Mouse (Mus musculus) lung, adult 2 months (tissue): Measurements from ENCODE around the gene Camk1. TPM values are rescaled to one million over a fixed set of nuclear protein-coding genes. Genes with fewer than 3 reads are reported as not detected.

ENCODE experiments used
- DNase-seq: peaks from one replicate; pipeline ENCODE4 v3.0.0; 2022
- H3K4me1 ChIP-seq: fragments of 200-500 bp; 2 replicates; pipeline ENCODE4 v1.6.1; 2011; ENCODE audit warnings: low read length; ENCODE audit not compliant: control insufficient read depth, insufficient read depth
- H3K4me3 ChIP-seq: fragments of 200-500 bp; replicated peaks from 2 replicates; pipeline ENCODE3; 2011; ENCODE audit warnings: low read depth, mild to moderate bottlenecking, control low read depth, low read length; ENCODE audit errors: extremely low read depth
- CTCF ChIP-seq: fragments of 200-500 bp; IDR thresholded peaks from 2 replicates; pipeline ENCODE4 v1.5.1; 2011; ENCODE audit warnings: mild to moderate bottlenecking, low read length, control low read depth; ENCODE audit not compliant: insufficient read depth
- POLR2A ChIP-seq: fragments of 200-500 bp; IDR thresholded peaks from 2 replicates; pipeline ENCODE4 v1.6.1; 2011; ENCODE audit warnings: low read depth, mild to moderate bottlenecking, control low read depth, low read length, borderline replicate concordance; ENCODE audit errors: extremely low read depth
- WGBS: fragments of 180-500 bp; shearing (Covaris S2); methylation state at CpG from one replicate; pipeline ENCODE4 v1.1.7; 2018; 5-methylcytosine and 5-hydroxymethylcytosine counted together
- polyA plus RNA-seq: library from polyadenylated mRNA; depleted of rRNA; stranded (reverse); fragments of >200 nt; gene quantifications from 2 replicates; pipeline ENCODE4 v1.2.3, GENCODE M21; 2012

Camk1 gene
- polyA plus RNA-seq, 1 experiment = 84.4 TPM

GRCm38 (mm10) chr6:113362241-113362640, 18.5 kb upstream of the Camk1 start:
- H3K4me3 ChIP-seq = no peak overlapping the region
- no peak for DNase-seq
- 100% methylated on average over 1 of the region's 1 CpGs for WGBS
- no peaks in the 10 kb centered on the region for H3K4me1 ChIP-seq
- TF ChIP-seq CTCF (no peak), POLR2A (no peak)

DNA sequence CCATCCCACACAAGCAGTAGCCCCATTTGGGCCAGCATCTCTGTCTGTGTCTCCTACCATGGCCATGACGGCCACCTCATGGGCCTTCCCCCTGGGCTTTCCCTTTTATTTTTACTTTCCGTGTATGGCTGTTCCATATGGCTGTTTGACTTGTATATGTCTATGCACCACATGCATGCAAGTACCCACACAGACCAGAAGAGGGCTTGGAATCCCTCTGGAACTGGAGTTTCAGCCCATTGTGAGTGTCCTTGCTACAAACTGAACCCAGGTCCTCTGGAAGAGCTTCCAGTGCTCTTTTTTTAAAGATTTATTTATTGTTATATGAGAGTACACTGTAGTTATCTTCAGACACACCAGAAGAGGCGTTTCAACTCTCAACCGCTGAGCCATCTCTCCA, 17.7 kb upstream of the Camk1 start:
- DNase-seq = no peak
- no peak for TF ChIP-seq CTCF
- no peak for TF ChIP-seq POLR2A
- WGBS = 75% methylated on average over 4 of the region's 4 CpGs
- Histone ChIP-seq H3K4me1 (no peaks in the 10 kb centered on the region), H3K4me3 (no peak overlapping the region)

GRCm38 (mm10) chr6:113353696-113354095, 9.9 kb upstream of the Camk1 start:
- no peak for DNase-seq
- TF ChIP-seq CTCF (no peak), POLR2A (no peak)

DNA sequence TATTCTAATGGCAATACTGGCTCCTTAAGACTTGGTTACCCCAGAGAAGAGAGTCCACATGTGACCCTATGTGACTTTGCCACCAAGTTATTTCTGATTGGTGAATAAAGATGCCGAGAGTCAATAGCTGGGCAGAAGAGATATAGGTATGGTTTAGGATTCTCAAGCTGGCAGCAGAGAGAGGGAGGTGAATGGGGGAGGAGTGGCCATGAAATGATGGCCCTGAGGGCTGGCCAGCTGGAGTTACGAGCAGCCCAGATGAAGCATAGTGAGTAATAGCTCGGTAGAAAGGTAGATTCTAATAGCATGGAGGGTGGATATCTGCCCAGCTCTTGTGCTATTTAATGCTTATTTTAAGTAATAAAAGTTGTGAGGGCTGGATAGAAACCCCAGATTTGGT, 9.0 kb upstream of the Camk1 start:
- DNase-seq = no peak
- TF ChIP-seq CTCF (no peak), POLR2A (no peak)
- 0 out of 2 replicates have a peak, but pooled peaks cover 2% of the 10 kb centered on the region for H3K4me1 ChIP-seq
- no peak overlapping the region for H3K4me3 ChIP-seq
- 85% methylated on average over 3 of the region's 3 CpGs for WGBS

More at GRCm38 (mm10) chr6:113353696-113354095, 9.9 kb upstream of the Camk1 start:
- no peak overlapping the region for H3K4me3 ChIP-seq
- WGBS = 40% methylated on average over 3 of the region's 3 CpGs
- 0 out of 2 replicates have a peak, but pooled peaks cover 2% of the 10 kb centered on the region for H3K4me1 ChIP-seq

- Histone ChIP-seq H3K4me1 (0 out of 2 replicates have a peak, but pooled peaks cover 2% of the 10 kb centered on the region), H3K4me3 (no peak overlapping the region)
- 44% methylated on average over 10 of the region's 10 CpGs for WGBS
- DNase-seq = no peak
- TF ChIP-seq POLR2A (no peak), CTCF (no peak)
Observed at GRCm38 (mm10) chr6:113351653-113352052, 7.9 kb upstream of the Camk1 start.

- WGBS = 91% methylated on average over 1 of the region's 1 CpGs
- DNase-seq = no peak
- H3K4me1 ChIP-seq = 0 out of 2 replicates have a peak, but pooled peaks cover 2% of the 10 kb centered on the region
- TF ChIP-seq POLR2A (no peak), CTCF (no peak)
- no peak overlapping the region for H3K4me3 ChIP-seq
Observed at GRCm38 (mm10) chr6:113351161-113351560, 7.4 kb upstream of the Camk1 start.

DNA sequence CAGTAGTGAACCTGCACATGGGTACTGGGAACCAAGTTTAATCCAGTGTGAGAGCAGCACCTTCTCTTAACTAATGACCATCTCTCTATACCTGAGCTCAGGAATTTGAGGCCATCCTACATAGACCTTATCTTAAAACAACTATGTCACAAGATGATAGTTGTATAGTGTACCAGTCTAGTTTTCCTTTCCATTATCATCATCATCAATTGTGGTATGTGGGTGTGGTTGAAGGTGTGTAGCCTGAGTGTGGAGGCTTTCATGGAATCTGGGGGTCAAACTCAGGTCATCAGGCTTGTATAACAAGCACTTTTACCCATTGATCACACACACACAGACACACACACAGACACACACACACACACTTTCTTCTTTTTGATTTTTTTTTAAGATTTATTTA, 6.8 kb upstream of the Camk1 start:
- H3K4me1 ChIP-seq = 0 out of 2 replicates have a peak, but pooled peaks cover 2% of the 10 kb centered on the region
- TF ChIP-seq POLR2A (no peak), CTCF (no peak)

GRCm38 (mm10) chr6:113346897-113347296, 3.1 kb upstream of the Camk1 start:
- DNase-seq = no peak
- Histone ChIP-seq H3K4me1 (peaks cover 12% of the 10 kb centered on the region), H3K4me3 (no peak overlapping the region)
- TF ChIP-seq CTCF (no peak), POLR2A (no peak)
- 76% methylated on average over 4 of the region's 4 CpGs for WGBS

More for the DNA sequence above, 6.8 kb upstream of the Camk1 start:
- DNase-seq = no peak
- no peak overlapping the region for H3K4me3 ChIP-seq

GRCm38 (mm10) chr6:113344321-113344720, 537 bp upstream of the Camk1 start:
- peak; percentile 82 for DNase-seq
- Histone ChIP-seq H3K4me3 (no peak overlapping the region), H3K4me1 (peaks cover 14% of the 10 kb centered on the region)
- TF ChIP-seq POLR2A (no peak), CTCF (no peak)
- 16% methylated on average over 2 of the region's 2 CpGs for WGBS

DNA sequence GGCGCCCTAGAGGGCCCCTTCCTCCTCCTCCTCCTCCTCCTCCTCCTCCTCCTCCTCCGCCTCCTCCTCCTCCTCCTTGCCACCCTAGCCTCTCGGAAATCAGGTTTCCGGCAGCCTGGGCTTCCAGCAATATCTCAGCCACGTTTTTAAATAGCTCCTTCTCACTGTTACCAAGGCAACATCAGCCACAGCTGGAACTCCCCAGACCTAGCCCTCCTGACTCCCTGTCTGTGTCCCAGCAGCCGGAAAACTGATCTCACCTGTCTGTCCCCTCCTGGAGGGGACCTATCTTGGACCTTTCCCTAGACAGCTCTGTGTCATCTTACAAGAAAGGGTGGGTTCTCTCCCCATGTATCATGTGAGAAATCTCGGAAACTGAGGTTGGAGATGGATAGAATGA, 1.5 kb downstream of the Camk1 start:
- TF ChIP-seq POLR2A = no peak
- no peak overlapping the region for H3K4me3 ChIP-seq
- WGBS = 28% methylated on average over 4 of the region's 7 CpGs
- H3K4me1 ChIP-seq = peaks cover 14% of the 10 kb centered on the region
- DNase-seq = no peak
